Mouse (Mus musculus) testis, adult 2 months (tissue): Measurements from ENCODE around the gene Gm21985.

ENCODE experiments used
- CTCF ChIP-seq: fragments of 200-500 bp; IDR thresholded peaks from 2 replicates; pipeline ENCODE4 v1.5.1; 2012; ENCODE audit warnings: low read depth, mild to moderate bottlenecking, inconsistent platforms, low read length, moderate library complexity; ENCODE audit not compliant: control insufficient read depth, insufficient read depth, insufficient replicate concordance
- POLR2A ChIP-seq: fragments of 200-500 bp; IDR thresholded peaks from 2 replicates; pipeline ENCODE4 v1.6.1; 2012; ENCODE audit warnings: low read depth, mild to moderate bottlenecking, inconsistent platforms, low read length, moderate library complexity; ENCODE audit not compliant: control insufficient read depth

GRCm38 (mm10) chr2:112367222-112367621 is 101.1 kb downstream of the Gm21985 start:
- no peak for TF ChIP-seq CTCF
- TF ChIP-seq POLR2A: no peak
